Mouse (Mus musculus) limb, embryonic 10.5 days (tissue): ENCODE measurements around the gene Map3k14. TPM values are rescaled to one million over a fixed set of nuclear protein-coding genes. Genes with fewer than 3 reads are reported as not detected.

ENCODE experiments used
- DNase-seq: peaks from one replicate; pipeline ENCODE4 v3.0.0-alpha.2; 2017; ENCODE audit warnings: low spot score
- H3K27ac ChIP-seq: fragments of 300-500 bp; sonication (generic); 2 replicates; pipeline ENCODE4 v1.5.1; 2016; ENCODE audit warnings: mild to moderate bottlenecking
- H3K27me3 ChIP-seq: fragments of 300-500 bp; sonication (generic); 2 replicates; pipeline ENCODE4 v1.6.1; 2016; ENCODE audit warnings: low read depth, mild to moderate bottlenecking; ENCODE audit not compliant: poor library complexity, severe bottlenecking
- H3K36me3 ChIP-seq: fragments of 300-500 bp; sonication (generic); 2 replicates; pipeline ENCODE4 v1.6.1; 2016; ENCODE audit warnings: mild to moderate bottlenecking, moderate library complexity
- H3K4me1 ChIP-seq: fragments of 300-500 bp; sonication (generic); 2 replicates; pipeline ENCODE4 v1.6.1; 2016
- H3K4me3 ChIP-seq: fragments of 300-500 bp; sonication (generic); 2 replicates; pipeline ENCODE4 v1.5.1; 2016; ENCODE audit warnings: mild to moderate bottlenecking, moderate library complexity
- H3K9me3 ChIP-seq: fragments of 300-500 bp; sonication (generic); replicated peaks from 2 replicates; pipeline ENCODE4 v1.6.1; 2016; ENCODE audit warnings: mild to moderate bottlenecking
- WGBS: fragments of 180-500 bp; shearing (Covaris S2); methylation state at CpG from one replicate; pipeline ENCODE4 v1.1.7; 2016; 5-methylcytosine and 5-hydroxymethylcytosine counted together
- polyA plus RNA-seq: library from polyadenylated mRNA; unstranded; fragments of >200 nt; fragmentation: Nextera tagmentation; extraction: Ambion mirVana; gene quantifications from 2 replicates; pipeline ENCODE4 v1.2.1, GENCODE M21; 2016

Map3k14 gene
- polyA plus RNA-seq, 1 experiment from 2014 or later = 2.8 TPM

- H3K9me3 ChIP-seq = no peaks in the 10 kb centered on the region
- no peak overlapping the region for H3K27ac ChIP-seq
- DNase-seq = no peak
- WGBS = 91% methylated on average over 3 of the region's 3 CpGs
- H3K4me3 ChIP-seq = no peak overlapping the region
- peaks cover 32% of the 10 kb centered on the region for H3K4me1 ChIP-seq
- H3K27me3 ChIP-seq = no peaks in the 10 kb centered on the region
- H3K36me3 ChIP-seq = no peaks in the 10 kb centered on the region
These were observed 16.9 kb downstream of the Map3k14 start for GRCm38 (mm10) chr11:103250324-103250723.

GRCm38 (mm10) chr11:103249509-103249908, 17.8 kb downstream of the Map3k14 start:
- DNase-seq = no peak
- H3K27me3 ChIP-seq = no peaks in the 10 kb centered on the region
- 75% methylated on average over 6 of the region's 6 CpGs for WGBS
- no peak overlapping the region for H3K27ac ChIP-seq
- H3K36me3 ChIP-seq = no peaks in the 10 kb centered on the region
- H3K9me3 ChIP-seq = no peaks in the 10 kb centered on the region
- no peak overlapping the region for H3K4me3 ChIP-seq
- peaks cover 32% of the 10 kb centered on the region for H3K4me1 ChIP-seq

- DNase-seq = no peak
- Histone ChIP-seq H3K9me3 (no peaks in the 10 kb centered on the region), H3K27me3 (no peaks in the 10 kb centered on the region), H3K36me3 (no peaks in the 10 kb centered on the region), H3K27ac (no peak overlapping the region), H3K4me1 (peaks cover 32% of the 10 kb centered on the region), H3K4me3 (no peak overlapping the region)
- 70% methylated on average over 5 of the region's 5 CpGs for WGBS
These were observed 18.4 kb downstream of the Map3k14 start for GRCm38 (mm10) chr11:103248837-103249236.

GRCm38 (mm10) chr11:103247504-103248177, 19.6 kb downstream of the Map3k14 start:
- no peaks in the 10 kb centered on the region for H3K9me3 ChIP-seq
- H3K27ac ChIP-seq = no peak overlapping the region
- H3K27me3 ChIP-seq = no peaks in the 10 kb centered on the region
- DNase-seq = no peak
- WGBS = 88% methylated on average over 11 of the region's 11 CpGs
- peaks cover 32% of the 10 kb centered on the region for H3K4me1 ChIP-seq
- no peak overlapping the region for H3K4me3 ChIP-seq
- H3K36me3 ChIP-seq = no peaks in the 10 kb centered on the region

- Histone ChIP-seq H3K27ac (no peak overlapping the region), H3K4me1 (peaks cover 37% of the 10 kb centered on the region), H3K9me3 (no peaks in the 10 kb centered on the region), H3K27me3 (no peaks in the 10 kb centered on the region), H3K36me3 (no peaks in the 10 kb centered on the region), H3K4me3 (no peak overlapping the region)
- no peak for DNase-seq
- WGBS = 82% methylated on average over 4 of the region's 4 CpGs
These were observed 20.5 kb downstream of the Map3k14 start for GRCm38 (mm10) chr11:103246731-103247290.

- Histone ChIP-seq H3K4me3 (no peak overlapping the region), H3K27ac (no peak overlapping the region), H3K36me3 (0 out of 2 replicates have a peak, but pooled peaks cover under 1% of the 10 kb centered on the region), H3K4me1 (peaks cover 42% of the 10 kb centered on the region), H3K27me3 (no peaks in the 10 kb centered on the region), H3K9me3 (no peaks in the 10 kb centered on the region)
- 76% methylated on average over 10 of the region's 10 CpGs for WGBS
- no peak for DNase-seq
These were observed 21.1 kb downstream of the Map3k14 start for GRCm38 (mm10) chr11:103246081-103246730.

GRCm38 (mm10) chr11:103244856-103245255, 22.4 kb downstream of the Map3k14 start:
- no peak overlapping the region for H3K4me3 ChIP-seq
- H3K9me3 ChIP-seq = no peaks in the 10 kb centered on the region
- H3K27ac ChIP-seq = no peak overlapping the region
- peaks cover 10% of the 10 kb centered on the region; the same call in 1 of the 2 replicates for H3K36me3 ChIP-seq
- H3K4me1 ChIP-seq = peaks cover 47% of the 10 kb centered on the region
- 96% methylated on average over 4 of the region's 4 CpGs for WGBS
- H3K27me3 ChIP-seq = no peaks in the 10 kb centered on the region
- DNase-seq = no peak

GRCm38 (mm10) chr11:103240740-103241139, 26.5 kb downstream of the Map3k14 start:
- no peak overlapping the region for H3K27ac ChIP-seq
- peaks cover 15% of the 10 kb centered on the region for H3K4me1 ChIP-seq
- WGBS = 50% methylated on average over 7 of the region's 7 CpGs

GRCm38 (mm10) chr11:103237757-103238156, 29.5 kb downstream of the Map3k14 start:
- Histone ChIP-seq H3K4me3 (no peak overlapping the region), H3K9me3 (no peaks in the 10 kb centered on the region), H3K27ac (no peak overlapping the region), H3K36me3 (peaks cover 42% of the 10 kb centered on the region), H3K4me1 (peaks cover 24% of the 10 kb centered on the region), H3K27me3 (no peaks in the 10 kb centered on the region)
- WGBS = 71% methylated on average over 9 of the region's 9 CpGs
- no peak for DNase-seq

More at GRCm38 (mm10) chr11:103240740-103241139, 26.5 kb downstream of the Map3k14 start:
- H3K4me3 ChIP-seq = no peak overlapping the region
- no peaks in the 10 kb centered on the region for H3K9me3 ChIP-seq
- peaks cover 42% of the 10 kb centered on the region for H3K36me3 ChIP-seq
- DNase-seq = no peak
- H3K27me3 ChIP-seq = no peaks in the 10 kb centered on the region

- 88% methylated on average over 10 of the region's 10 CpGs for WGBS
- no peak overlapping the region for H3K4me3 ChIP-seq
- H3K36me3 ChIP-seq = peaks cover 42% of the 10 kb centered on the region
- no peak overlapping the region for H3K27ac ChIP-seq
- no peak for DNase-seq
- no peaks in the 10 kb centered on the region for H3K9me3 ChIP-seq
- H3K27me3 ChIP-seq = no peaks in the 10 kb centered on the region
- H3K4me1 ChIP-seq = peaks cover 20% of the 10 kb centered on the region
These were observed 30.4 kb downstream of the Map3k14 start for GRCm38 (mm10) chr11:103236903-103237302.

- Histone ChIP-seq H3K4me1 (peaks cover 15% of the 10 kb centered on the region), H3K9me3 (no peaks in the 10 kb centered on the region), H3K36me3 (peaks cover 42% of the 10 kb centered on the region), H3K27me3 (no peaks in the 10 kb centered on the region), H3K4me3 (no peak overlapping the region), H3K27ac (no peak overlapping the region)
- DNase-seq = no peak
- 81% methylated on average over 6 of the region's 6 CpGs for WGBS
These were observed 30.8 kb downstream of the Map3k14 start for GRCm38 (mm10) chr11:103236431-103236830.

- Histone ChIP-seq H3K4me1 (peaks cover 9% of the 10 kb centered on the region), H3K36me3 (peaks cover 41% of the 10 kb centered on the region), H3K9me3 (no peaks in the 10 kb centered on the region), H3K27me3 (no peaks in the 10 kb centered on the region), H3K27ac (0 out of 2 replicates have a peak overlapping the region, but pooled peaks have one; percentile 7), H3K4me3 (no peak overlapping the region)
- no peak for DNase-seq
- WGBS = 68% methylated on average over 11 of the region's 11 CpGs
These were observed 31.6 kb downstream of the Map3k14 start for GRCm38 (mm10) chr11:103235702-103236101.

- 93% methylated on average over 1 of the region's 1 CpGs for WGBS
- H3K27ac ChIP-seq = no peak overlapping the region
- H3K36me3 ChIP-seq = peaks cover 44% of the 10 kb centered on the region
- no peaks in the 10 kb centered on the region for H3K9me3 ChIP-seq
- H3K4me3 ChIP-seq = no peak overlapping the region
- peaks cover 9% of the 10 kb centered on the region for H3K4me1 ChIP-seq
- no peak for DNase-seq
- no peaks in the 10 kb centered on the region for H3K27me3 ChIP-seq
These were observed 32.8 kb downstream of the Map3k14 start for GRCm38 (mm10) chr11:103234447-103234846.
